Mouse (Mus musculus) G1E (cell line): ENCODE results near the gene Tbata. TPM values are rescaled to one million over a fixed set of nuclear protein-coding genes. Genes with fewer than 3 reads are reported as not detected.

Experiments used
- ATAC-seq: 2 replicates; pipeline ENCODE4 v1.8.0; 2016; ENCODE audit warnings: mild to moderate bottlenecking; ENCODE audit not compliant: insufficient number of reproducible peaks, poor library complexity, low FRiP score, severe bottlenecking; ENCODE audit errors: extremely low read depth
- DNase-seq: peaks from one replicate; pipeline ENCODE4 v3.0.0; 2012; ENCODE audit warnings: low spot score
- H3K27me3 ChIP-seq: 2 replicates; pipeline ENCODE4 v1.6.1; 2012; ENCODE audit warnings: mild to moderate bottlenecking, low read length, inconsistent platforms; ENCODE audit not compliant: insufficient read depth
- H3K36me3 ChIP-seq: replicated peaks from 2 replicates; pipeline ENCODE3; 2012; ENCODE audit warnings: mild to moderate bottlenecking, inconsistent platforms
- H3K4me1 ChIP-seq: 2 replicates; pipeline ENCODE4 v1.6.1; 2012; ENCODE audit warnings: low read depth, low read length, inconsistent platforms, mixed read lengths; ENCODE audit not compliant: insufficient read depth
- H3K4me3 ChIP-seq: 2 replicates; pipeline ENCODE4 v1.5.1; 2012; ENCODE audit warnings: low read depth, mild to moderate bottlenecking, inconsistent platforms, low read length, moderate library complexity, mixed read lengths
- H3K9me3 ChIP-seq: replicated peaks from 2 replicates; pipeline ENCODE4 v1.6.1; 2012; ENCODE audit warnings: inconsistent platforms
- CTCF ChIP-seq: IDR thresholded peaks from 2 replicates; pipeline ENCODE4 v1.5.1; 2012; ENCODE audit warnings: low read depth, low read length, inconsistent platforms, mixed read lengths
- GATA1 ChIP-seq: IDR thresholded peaks from 2 replicates; pipeline ENCODE4 v1.6.1; 2012; ENCODE audit warnings: borderline replicate concordance, low read length, inconsistent platforms, mixed read lengths
- GATA2 ChIP-seq: IDR thresholded peaks from 2 replicates; pipeline ENCODE4 v1.6.1; 2012; ENCODE audit warnings: low read depth, low read length, inconsistent platforms, borderline replicate concordance
- POLR2AphosphoS5 ChIP-seq: IDR thresholded peaks from 2 replicates; pipeline ENCODE4 v1.6.1; 2012; ENCODE audit warnings: low read depth, low read length, inconsistent platforms; ENCODE audit not compliant: insufficient replicate concordance
- TAL1 ChIP-seq: conservative IDR thresholded peaks from 2 replicates; pipeline ENCODE4 v1.6.1; 2012; ENCODE audit warnings: low read depth, low read length, inconsistent platforms, mixed read lengths
- polyA plus RNA-seq: library from polyadenylated mRNA; stranded (reverse); fragments of >175 nt; gene quantifications from 2 replicates; pipeline ENCODE4 v1.2.3, GENCODE M21; 2012
- total RNA-seq, 2 experiments: library from RNA; stranded (forward) in 1 of 2; stranded (reverse) in 1 of 2; fragments of 200-1000 nt in 1 of 2; fragments of >200 nt in 1 of 2; fragmentation: Nextera tagmentation in 1 of 2; gene quantifications; 2 replicates each; pipeline ENCODE4 v1.2.3; 2014 to 2017

Tbata gene
- total and polyA plus RNA-seq, 3 experiments = not detected

DNA sequence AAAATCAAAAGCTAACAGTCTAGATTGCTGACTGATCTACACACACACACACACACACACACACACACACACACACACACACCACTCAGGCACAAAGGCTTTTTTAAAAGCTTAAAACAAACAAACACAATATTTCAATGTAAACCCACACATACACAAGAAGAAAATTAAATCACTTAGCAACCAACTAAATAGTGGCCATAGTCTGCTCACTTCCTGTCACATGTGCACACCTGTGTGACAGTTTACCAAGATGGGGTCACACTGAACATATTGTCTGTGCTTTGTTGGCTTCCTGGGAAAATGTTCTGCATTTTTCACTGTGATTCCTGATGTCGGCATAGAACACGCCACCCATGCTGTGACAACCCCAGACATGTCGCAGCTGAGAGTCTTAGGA, 60.0 kb downstream of the Tbata start:
- DNase-seq (no peak), ATAC-seq (no peak)
- TF ChIP-seq TAL1 (no peak), GATA2 (no peak), CTCF (no peak)
- no peaks in the 10 kb centered on the region for H3K4me1 ChIP-seq
- H3K4me3 ChIP-seq = no peak overlapping the region
- H3K9me3 ChIP-seq = peaks cover 39% of the 10 kb centered on the region
- no peaks in the 10 kb centered on the region for H3K36me3 ChIP-seq
- H3K27me3 ChIP-seq = no peaks in the 10 kb centered on the region

- no peak for ATAC-seq
- peaks cover 36% of the 10 kb centered on the region for H3K9me3 ChIP-seq
- H3K4me3 ChIP-seq = no peak overlapping the region
- DNase-seq = no peak
- H3K36me3 ChIP-seq = no peaks in the 10 kb centered on the region
- TF ChIP-seq TAL1 (no peak), GATA2 (no peak), CTCF (no peak), GATA1 (no peak), POLR2AphosphoS5 (no peak)
- no peaks in the 10 kb centered on the region for H3K4me1 ChIP-seq
- H3K27me3 ChIP-seq = no peaks in the 10 kb centered on the region
Measured at GRCm38 (mm10) chr10:61232858-61233567, 61.3 kb downstream of the Tbata start.

- H3K36me3 ChIP-seq = no peaks in the 10 kb centered on the region
- no peaks in the 10 kb centered on the region for H3K27me3 ChIP-seq
- ATAC-seq (no peak), DNase-seq (no peak)
- H3K4me1 ChIP-seq = no peaks in the 10 kb centered on the region
- H3K9me3 ChIP-seq = peaks cover 32% of the 10 kb centered on the region
- TF ChIP-seq CTCF = no peak
- TF ChIP-seq GATA1 = no peak
- TF ChIP-seq GATA2 = no peak
- TF ChIP-seq TAL1 = no peak
- TF ChIP-seq POLR2AphosphoS5 = no peak
- H3K4me3 ChIP-seq = no peak overlapping the region
Measured at GRCm38 (mm10) chr10:61234319-61234718, 62.6 kb downstream of the Tbata start.

DNA sequence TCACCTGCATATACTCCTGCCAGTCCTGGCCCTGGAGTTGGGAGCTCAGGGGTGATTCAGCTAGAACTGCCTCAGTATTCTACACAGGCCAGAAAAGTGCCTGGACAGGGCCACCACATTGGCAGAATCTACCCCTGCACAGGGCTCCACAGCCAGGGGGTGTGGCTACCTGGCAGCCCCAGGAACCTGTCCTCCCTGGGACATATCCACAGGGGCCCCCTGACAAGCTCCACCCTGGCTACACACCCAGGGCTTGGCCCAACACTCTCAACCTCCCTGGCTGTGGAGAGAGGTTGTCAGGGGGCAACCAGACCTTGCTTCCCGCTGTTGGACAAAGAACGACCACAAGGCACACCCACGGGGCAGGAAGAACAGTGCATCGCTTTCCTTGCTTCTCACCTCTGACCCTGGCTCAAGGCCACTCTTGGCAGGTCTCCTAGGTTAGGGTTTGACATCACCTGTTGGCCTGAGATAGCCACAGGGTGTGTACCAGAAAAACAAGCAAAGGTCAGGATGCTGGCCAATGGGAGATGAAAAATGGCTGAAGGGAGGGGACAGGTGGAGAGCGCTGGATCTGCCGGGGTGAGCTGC, 64.0 kb downstream of the Tbata start:
- DNase-seq (no peak), ATAC-seq (no peak)
- Histone ChIP-seq H3K4me1 (no peaks in the 10 kb centered on the region), H3K4me3 (no peak overlapping the region), H3K27me3 (no peaks in the 10 kb centered on the region), H3K36me3 (no peaks in the 10 kb centered on the region), H3K9me3 (peaks cover 32% of the 10 kb centered on the region)
- TF ChIP-seq GATA2 = no peak
- TF ChIP-seq POLR2AphosphoS5 = no peak

GRCm38 (mm10) chr10:61236683-61237390, 65.1 kb downstream of the Tbata start:
- peaks cover 38% of the 10 kb centered on the region for H3K9me3 ChIP-seq
- no peak overlapping the region for H3K4me3 ChIP-seq
- no peak for DNase-seq
- no peaks in the 10 kb centered on the region for H3K4me1 ChIP-seq
- no peaks in the 10 kb centered on the region for H3K27me3 ChIP-seq
- no peaks in the 10 kb centered on the region for H3K36me3 ChIP-seq
- TF ChIP-seq GATA1 (no peak), CTCF (no peak)
- no peak for ATAC-seq

DNA sequence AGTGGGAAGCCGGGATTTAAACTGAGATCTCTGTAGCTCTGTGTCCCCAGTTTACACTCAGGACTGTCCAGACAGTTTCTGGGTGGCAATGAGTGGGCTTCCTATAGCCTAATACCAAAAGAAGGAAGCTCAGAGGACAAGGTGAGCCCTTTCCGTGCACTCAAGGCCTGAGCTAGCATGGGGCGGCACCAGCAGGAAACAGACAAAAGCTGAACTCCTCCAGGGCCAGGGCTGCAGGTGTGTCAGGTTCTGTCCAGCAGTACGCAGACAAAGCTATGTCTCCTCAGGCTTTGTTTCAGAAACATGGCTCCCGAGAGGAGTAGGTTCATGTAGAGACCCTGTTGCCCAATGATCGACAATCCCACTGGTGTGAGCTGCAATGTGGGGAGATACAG, 65.6 kb downstream of the Tbata start:
- ATAC-seq = no peak
- no peaks in the 10 kb centered on the region for H3K27me3 ChIP-seq
- peaks cover 43% of the 10 kb centered on the region for H3K9me3 ChIP-seq
- no peak for TF ChIP-seq POLR2AphosphoS5
- no peak for TF ChIP-seq GATA1
- TF ChIP-seq GATA2 = no peak
- TF ChIP-seq TAL1 = no peak
- TF ChIP-seq CTCF = no peak
- no peak for DNase-seq
- H3K4me3 ChIP-seq = no peak overlapping the region
- H3K36me3 ChIP-seq = no peaks in the 10 kb centered on the region
- H3K4me1 ChIP-seq = no peaks in the 10 kb centered on the region

Other genes starting within 250 kb of the Tbata start
- gene Pcbd1, start 82.6 kb upstream of the Tbata start, total RNA-seq (2014; fragmentation: Nextera tagmentation) = not detected in 2 replicates
- not detected in 2 replicates for gene Pcbd1, start 82.6 kb upstream of the Tbata start, total RNA-seq (2017)
- gene Pcbd1, start 82.6 kb upstream of the Tbata start, polyA plus RNA-seq = not detected in 2 replicates
- not detected in 2 replicates for gene Sgpl1, start 24.3 kb upstream of the Tbata start, total RNA-seq (2014; fragmentation: Nextera tagmentation)
- gene Sgpl1, start 24.3 kb upstream of the Tbata start, total RNA-seq (2017) = 0.22 TPM in 1 of 2 replicates, not detected in the other
- gene Sgpl1, start 24.3 kb upstream of the Tbata start, polyA plus RNA-seq = not detected in 2 replicates
- not detected in 2 replicates for gene Adamts14, start 101.5 kb downstream of the Tbata start, total RNA-seq (2014; fragmentation: Nextera tagmentation)
- not detected in 2 replicates for gene Adamts14, start 101.5 kb downstream of the Tbata start, total RNA-seq (2017)
- gene Adamts14, start 101.5 kb downstream of the Tbata start, polyA plus RNA-seq = not detected in 2 replicates
- gene Prf1, start 125.9 kb downstream of the Tbata start, total RNA-seq (2014; fragmentation: Nextera tagmentation) = not detected in 2 replicates
- gene Prf1, start 125.9 kb downstream of the Tbata start, total RNA-seq (2017) = 0.05 and 0.06 TPM in 2 replicates
- gene Prf1, start 125.9 kb downstream of the Tbata start, polyA plus RNA-seq = not detected in 2 replicates
- gene Pald1, start 211.6 kb downstream of the Tbata start, total RNA-seq (2014; fragmentation: Nextera tagmentation) = not detected in 2 replicates
- gene Pald1, start 211.6 kb downstream of the Tbata start, total RNA-seq (2017) = not detected in 2 replicates
- gene Pald1, start 211.6 kb downstream of the Tbata start, polyA plus RNA-seq = 0.03 TPM in 1 of 2 replicates, not detected in the other
- not detected in 2 replicates for gene Nodal, start 246.0 kb downstream of the Tbata start, total RNA-seq (2014; fragmentation: Nextera tagmentation)
- gene Nodal, start 246.0 kb downstream of the Tbata start, total RNA-seq (2017) = not detected in 2 replicates
- gene Nodal, start 246.0 kb downstream of the Tbata start, polyA plus RNA-seq = not detected in 2 replicates